Mouse (Mus musculus) embryonic facial prominence, embryonic 10.5 days (tissue): ENCODE measurements around the gene Sim2. TPM values are rescaled to one million over a fixed set of nuclear protein-coding genes. Genes with fewer than 3 reads are reported as not detected.

Experiments used
- DNase-seq: peaks from one replicate; pipeline ENCODE4 v3.0.0-alpha.2; 2017; ENCODE audit warnings: low spot score
- H3K27ac ChIP-seq: fragments of 300-500 bp; sonication (generic); replicated peaks from 2 replicates; pipeline ENCODE4 v1.5.1; 2016; ENCODE audit warnings: mild to moderate bottlenecking
- H3K27me3 ChIP-seq: fragments of 300-500 bp; sonication (generic); replicated peaks from 2 replicates; pipeline ENCODE4 v1.6.1; 2016; ENCODE audit warnings: low read depth, mild to moderate bottlenecking; ENCODE audit not compliant: poor library complexity, severe bottlenecking
- H3K36me3 ChIP-seq: fragments of 300-500 bp; sonication (generic); replicated peaks from 2 replicates; pipeline ENCODE4 v1.6.1; 2016; ENCODE audit warnings: mild to moderate bottlenecking, moderate library complexity
- H3K4me1 ChIP-seq: fragments of 300-500 bp; sonication (generic); 2 replicates; pipeline ENCODE4 v1.6.1; 2016
- H3K4me3 ChIP-seq: fragments of 300-500 bp; sonication (generic); 2 replicates; pipeline ENCODE4 v1.5.1; 2016; ENCODE audit warnings: mild to moderate bottlenecking, moderate library complexity
- H3K9me3 ChIP-seq: fragments of 300-500 bp; sonication (generic); 2 replicates; pipeline ENCODE4 v1.6.1; 2016; ENCODE audit warnings: mild to moderate bottlenecking
- WGBS: fragments of 180-500 bp; shearing (Covaris S2); methylation state at CpG from one replicate; pipeline ENCODE4 v1.1.7; 2016; 5-methylcytosine and 5-hydroxymethylcytosine counted together
- polyA plus RNA-seq: library from polyadenylated mRNA; unstranded; fragments of >200 nt; fragmentation: Nextera tagmentation; extraction: Ambion mirVana; gene quantifications from 2 replicates; pipeline ENCODE4 v1.2.1, GENCODE M21; 2016

Sim2 gene
- 0.87 and 1.5 TPM in 2 replicates for polyA plus RNA-seq

DNA sequence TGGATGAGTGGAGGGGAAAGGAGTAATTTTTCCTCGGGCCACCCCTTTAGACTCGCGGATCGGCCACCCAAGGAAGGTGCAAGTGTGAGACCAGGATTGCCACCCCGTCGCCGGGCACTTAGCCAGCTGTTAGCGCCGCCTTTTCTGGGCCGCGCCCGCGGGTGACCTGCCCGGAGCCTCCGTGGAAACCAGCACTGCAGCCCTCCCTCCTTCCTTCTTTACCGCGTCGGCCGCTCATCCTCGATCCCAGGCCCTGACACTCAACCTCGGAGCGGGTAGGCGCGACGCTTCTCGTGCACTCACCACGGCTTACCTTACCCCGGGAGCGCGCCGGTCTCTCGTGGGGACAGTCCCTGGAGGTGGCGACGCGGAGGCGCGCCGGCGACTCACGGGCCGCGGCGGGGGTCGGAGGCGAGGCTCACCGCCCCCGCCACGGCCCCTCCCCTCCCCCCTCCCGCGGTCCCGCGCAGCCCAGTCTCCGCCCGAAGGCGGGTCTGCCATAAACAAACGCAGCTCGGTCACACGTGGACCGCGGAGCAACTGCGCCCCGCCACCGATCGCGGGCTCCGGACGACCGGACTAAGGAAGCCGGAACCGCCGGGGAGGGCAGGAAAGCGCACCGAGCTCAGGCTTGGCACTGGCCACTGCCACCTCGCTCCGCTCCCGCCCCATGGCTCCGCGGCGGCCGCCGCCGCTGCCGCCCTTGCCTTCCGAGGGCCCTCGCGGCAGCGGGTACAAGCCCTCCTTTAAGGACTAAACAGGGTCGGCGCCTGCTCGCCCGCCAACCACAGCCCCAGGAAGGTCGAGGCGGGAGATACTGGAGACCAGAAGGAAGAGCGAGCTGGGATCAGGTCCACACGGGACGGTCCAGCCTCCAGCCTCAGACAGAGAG lies at the start of gene Sim2:
Gene Sim2, plus strand, starts transcription at position 221 of the 892 bp plus-strand sequence.
- peak within 1 kb of the TSS; percentile 75 for H3K27ac ChIP-seq

DNA sequence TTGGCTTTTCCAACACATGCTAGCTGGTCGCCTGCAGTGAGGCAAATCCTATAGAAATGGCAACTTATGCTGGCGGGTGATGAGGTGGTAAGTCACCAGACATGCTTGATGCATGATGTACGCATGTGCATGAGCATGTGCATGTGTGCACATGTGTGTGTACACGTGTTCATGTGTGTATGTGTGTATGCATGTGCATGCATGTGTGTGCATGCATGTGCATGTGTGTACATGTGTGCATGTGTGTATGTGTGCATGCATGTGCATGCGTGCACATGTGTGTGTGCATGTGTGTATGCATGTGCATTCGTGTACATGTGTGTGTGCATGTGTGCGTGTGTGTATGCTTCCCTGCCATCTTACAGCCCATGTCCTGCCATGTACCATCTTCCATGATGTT lies 47.5 kb upstream of the Sim2 start:
- Histone ChIP-seq H3K27me3 (peaks cover 51% of the 10 kb centered on the region), H3K4me1 (peaks cover 16% of the 10 kb centered on the region), H3K36me3 (no peaks in the 10 kb centered on the region), H3K27ac (no peak overlapping the region), H3K4me3 (no peak overlapping the region), H3K9me3 (no peaks in the 10 kb centered on the region)
- 95% methylated on average over 7 of the region's 7 CpGs for WGBS
- no peak for DNase-seq

More for the DNA sequence above, at the start of gene Sim2:
- Histone ChIP-seq H3K4me3 (peak within 1 kb of the TSS; percentile 56), H3K36me3 (no peaks in the 10 kb centered on the region), H3K27me3 (peaks cover 100% of the 10 kb centered on the region), H3K9me3 (no peaks in the 10 kb centered on the region), H3K4me1 (peaks cover 46% of the 10 kb centered on the region)
- DNase-seq, result peak; percentile 61
- WGBS, result under 1% methylated on average over 96 of the region's 96 CpGs

DNA sequence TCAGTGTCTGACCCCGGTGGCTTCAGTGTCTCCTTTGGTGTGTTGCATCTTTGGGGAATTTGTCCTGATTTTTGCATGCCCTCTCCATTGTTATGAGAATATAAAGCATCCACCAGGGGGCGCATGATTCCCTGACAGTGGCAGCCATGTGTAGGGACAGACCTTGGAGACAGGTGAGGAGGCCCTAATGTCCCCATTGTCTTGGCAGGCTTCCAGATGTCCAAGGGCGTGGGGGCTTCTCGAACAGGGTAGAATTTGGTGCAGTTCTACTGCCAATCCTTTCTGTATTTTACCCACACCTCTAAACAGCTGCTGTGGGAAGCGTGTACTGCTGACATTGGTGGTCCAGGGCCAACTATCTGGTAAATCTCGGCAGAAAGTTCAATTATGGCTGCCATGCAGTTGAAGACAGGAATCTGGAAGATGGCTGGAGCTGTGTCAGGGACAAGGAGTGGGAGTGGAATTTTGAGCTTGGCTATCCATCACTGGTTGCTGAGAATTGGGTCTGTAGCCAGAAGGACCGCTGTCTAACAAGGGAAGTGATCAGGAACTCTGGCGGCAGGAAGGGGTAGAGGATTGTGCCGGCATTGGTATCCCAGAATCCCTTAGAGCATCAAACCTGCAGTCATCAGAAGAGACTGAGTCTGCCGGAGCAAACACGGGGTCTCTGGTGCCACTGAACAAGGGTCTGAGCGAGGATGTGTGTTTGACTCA lies 46.3 kb upstream of the Sim2 start:
- no peak overlapping the region for H3K27ac ChIP-seq
- no peaks in the 10 kb centered on the region for H3K9me3 ChIP-seq
- 70% methylated on average over 12 of the region's 12 CpGs for WGBS
- H3K4me1 ChIP-seq, result peaks cover 16% of the 10 kb centered on the region
- DNase-seq, result peak; percentile 70
- peaks cover 63% of the 10 kb centered on the region for H3K27me3 ChIP-seq
- no peaks in the 10 kb centered on the region for H3K36me3 ChIP-seq
- H3K4me3 ChIP-seq, result no peak overlapping the region

DNA sequence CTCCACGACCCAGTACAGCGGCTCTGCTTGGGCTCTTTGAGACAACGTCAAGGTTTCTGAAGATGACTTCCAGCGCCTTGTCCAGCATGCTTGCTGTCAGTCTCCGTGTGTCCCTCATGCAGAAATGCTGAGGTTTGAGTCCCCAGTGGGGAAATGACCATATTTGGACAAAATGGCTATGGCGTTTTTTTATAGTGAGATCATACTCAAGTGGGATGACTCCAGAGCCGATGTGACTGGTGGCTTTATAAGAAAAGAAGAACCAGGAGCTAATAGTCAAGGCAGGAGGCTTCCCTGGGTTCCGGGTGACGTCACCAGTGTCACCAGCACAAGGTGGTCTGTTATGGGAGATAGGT lies 45.8 kb upstream of the Sim2 start:
- 93% methylated on average over 9 of the region's 9 CpGs for WGBS
- Histone ChIP-seq H3K4me1 (peaks cover 16% of the 10 kb centered on the region), H3K4me3 (no peak overlapping the region), H3K9me3 (no peaks in the 10 kb centered on the region), H3K36me3 (no peaks in the 10 kb centered on the region), H3K27me3 (peaks cover 68% of the 10 kb centered on the region), H3K27ac (no peak overlapping the region)
- no peak for DNase-seq

DNA sequence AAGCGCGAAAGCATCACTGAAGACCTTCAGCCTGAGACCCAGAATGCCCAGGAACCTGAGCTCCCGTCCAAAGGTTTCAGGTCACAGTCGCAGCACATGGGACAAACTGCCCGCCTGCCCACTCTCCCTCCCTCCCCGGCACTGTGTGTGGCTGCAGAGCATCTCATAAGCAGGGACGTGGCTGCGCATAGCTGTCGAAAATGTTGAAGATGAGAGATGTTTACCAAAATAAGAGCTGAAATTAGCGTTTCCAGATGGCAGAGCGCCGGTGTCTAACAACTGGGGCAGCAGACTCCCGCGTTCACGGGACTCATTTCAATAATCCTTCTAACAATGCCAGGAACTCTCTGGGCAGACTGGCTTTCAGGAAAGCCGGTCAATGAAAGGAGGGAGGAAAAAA lies 44.2 kb upstream of the Sim2 start:
- no peak for DNase-seq
- peak overlapping the region; percentile 57; the same call in 1 of the 2 replicates for H3K27ac ChIP-seq
- peaks cover 68% of the 10 kb centered on the region for H3K27me3 ChIP-seq
- H3K4me1 ChIP-seq, result peaks cover 30% of the 10 kb centered on the region
- no peaks in the 10 kb centered on the region for H3K9me3 ChIP-seq
- WGBS, result 20% methylated on average over 16 of the region's 16 CpGs
- H3K4me3 ChIP-seq, result peak overlapping the region; percentile 34
- H3K36me3 ChIP-seq, result no peaks in the 10 kb centered on the region

DNA sequence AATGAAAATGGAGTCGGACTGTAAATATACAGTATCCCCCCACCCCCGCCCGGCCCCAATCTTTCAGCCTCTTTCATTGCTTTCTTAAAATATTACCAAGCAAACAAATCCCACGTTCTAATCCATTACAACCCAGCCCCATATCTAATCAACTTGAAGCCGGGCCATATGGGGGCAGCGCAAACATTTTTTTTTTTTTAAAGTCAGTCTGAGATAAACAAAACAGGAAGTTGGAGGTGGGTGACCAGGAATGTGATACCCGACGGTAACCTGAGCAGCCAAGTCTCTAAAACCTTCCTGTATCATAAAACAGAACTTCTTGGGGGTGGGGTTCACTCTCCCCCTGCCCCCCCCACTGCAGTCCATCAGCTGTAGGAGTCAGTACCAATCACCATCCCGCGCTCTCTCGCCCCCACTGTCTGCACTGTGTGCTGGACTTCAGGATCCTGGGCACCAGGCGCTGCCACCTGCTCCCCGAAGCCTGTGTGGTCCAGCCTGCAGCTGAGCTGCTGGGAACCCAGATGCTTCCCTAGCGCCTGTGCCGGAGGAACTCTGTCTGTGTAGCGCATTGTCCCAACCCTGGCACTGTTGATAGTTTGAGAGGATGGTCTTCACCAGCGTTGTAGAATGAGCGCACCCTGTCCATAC lies 43.5 kb upstream of the Sim2 start:
- Histone ChIP-seq H3K27ac (no peak overlapping the region; the same call in 1 of the 2 replicates), H3K36me3 (no peaks in the 10 kb centered on the region), H3K9me3 (no peaks in the 10 kb centered on the region), H3K4me1 (peaks cover 33% of the 10 kb centered on the region), H3K4me3 (peak overlapping the region; percentile 34), H3K27me3 (peaks cover 67% of the 10 kb centered on the region)
- WGBS, result 39% methylated on average over 18 of the region's 18 CpGs
- DNase-seq, result peak; percentile 53

DNA sequence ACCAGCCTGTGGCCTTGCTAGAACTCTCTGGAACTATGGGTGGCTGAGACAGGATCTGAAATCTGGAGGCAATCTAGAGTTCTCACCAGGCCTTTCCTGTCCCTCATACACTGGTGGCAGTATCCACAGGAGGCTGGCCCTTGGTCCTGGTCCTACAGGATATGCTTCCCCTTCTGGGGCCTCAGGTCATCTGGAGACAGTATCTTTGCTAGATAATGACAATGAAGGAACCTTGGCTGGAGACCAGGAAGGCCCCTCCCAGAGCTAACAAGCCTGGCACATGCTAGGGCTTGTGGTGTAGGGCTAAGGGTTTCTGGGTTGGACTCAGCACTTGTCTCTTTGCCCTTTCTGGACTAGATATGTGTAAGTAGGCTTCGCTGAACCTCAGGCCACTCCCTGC lies 40.9 kb upstream of the Sim2 start:
- H3K27me3 ChIP-seq, result peaks cover 57% of the 10 kb centered on the region
- WGBS, result 97% methylated on average over 1 of the region's 1 CpGs
- peaks cover 33% of the 10 kb centered on the region for H3K4me1 ChIP-seq
- no peaks in the 10 kb centered on the region for H3K36me3 ChIP-seq
- no peak for DNase-seq
- no peak overlapping the region for H3K4me3 ChIP-seq
- H3K9me3 ChIP-seq, result no peaks in the 10 kb centered on the region
- H3K27ac ChIP-seq, result no peak overlapping the region

DNA sequence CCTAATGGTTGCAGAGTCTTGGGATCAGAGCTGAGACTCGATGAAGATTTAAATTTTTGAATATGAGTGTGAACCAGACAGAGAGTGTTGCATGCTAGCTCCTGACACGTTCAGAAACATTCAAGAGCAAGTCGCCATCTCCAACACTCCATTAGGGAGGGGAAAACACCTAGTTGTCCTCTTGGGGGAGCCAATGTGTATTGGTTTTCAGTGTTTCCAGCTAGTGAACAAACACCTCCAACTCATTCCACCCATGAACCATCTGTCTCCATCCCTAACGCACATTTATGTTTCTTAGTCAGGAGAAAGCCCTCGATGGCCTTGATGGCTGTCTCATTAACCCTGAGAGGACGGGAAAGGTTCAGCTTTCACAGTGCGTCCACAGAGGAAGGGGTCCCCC lies 39.7 kb upstream of the Sim2 start:
- Histone ChIP-seq H3K4me1 (peaks cover 33% of the 10 kb centered on the region), H3K27me3 (peaks cover 45% of the 10 kb centered on the region), H3K27ac (0 out of 2 replicates have a peak overlapping the region, but pooled peaks have one; percentile 32), H3K9me3 (no peaks in the 10 kb centered on the region), H3K36me3 (no peaks in the 10 kb centered on the region), H3K4me3 (no peak overlapping the region)
- 30% methylated on average over 7 of the region's 7 CpGs for WGBS
- peak; percentile 46 for DNase-seq

DNA sequence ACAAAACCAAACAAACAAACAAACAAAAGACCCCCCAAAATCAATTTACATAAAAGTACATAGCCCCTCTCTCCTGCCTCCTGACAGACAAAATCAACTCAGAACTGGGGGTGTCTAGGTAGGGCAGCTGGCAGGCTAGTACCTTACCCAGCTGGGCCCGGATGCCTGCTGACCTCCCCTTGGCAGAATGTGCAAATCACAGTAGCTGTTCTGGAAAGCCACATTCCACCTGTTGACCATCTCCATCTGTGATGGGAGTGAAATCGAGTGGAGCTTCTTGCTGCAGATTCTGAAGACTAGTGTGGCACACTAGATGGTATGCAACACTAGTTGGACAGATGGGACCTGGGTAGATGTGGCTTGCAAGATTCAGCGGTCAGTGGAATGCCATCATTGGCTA lies 34.4 kb upstream of the Sim2 start:
- Histone ChIP-seq H3K36me3 (no peaks in the 10 kb centered on the region), H3K4me3 (no peak overlapping the region), H3K27ac (no peak overlapping the region), H3K4me1 (peaks cover 11% of the 10 kb centered on the region), H3K27me3 (peaks cover 45% of the 10 kb centered on the region), H3K9me3 (no peaks in the 10 kb centered on the region)
- WGBS, result 90% methylated on average over 3 of the region's 3 CpGs
- no peak for DNase-seq

DNA sequence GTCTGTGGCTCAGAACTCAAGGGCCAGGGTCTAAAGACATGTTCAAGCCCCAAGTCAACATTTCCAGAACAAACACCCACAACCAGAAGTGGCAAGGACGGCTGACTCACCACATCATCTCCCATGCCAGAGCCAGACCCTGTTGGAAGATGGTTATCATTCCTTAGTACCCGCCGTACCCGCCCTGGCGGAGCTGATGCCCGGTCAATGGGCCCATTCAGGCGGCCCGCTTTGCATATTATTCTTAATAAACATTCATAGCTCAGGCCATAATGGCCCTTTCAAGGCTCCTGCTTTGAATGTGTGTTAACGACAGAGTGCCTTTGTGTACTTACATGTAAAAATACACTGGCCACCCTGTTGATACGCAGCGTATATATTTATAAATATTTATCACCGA lies 29.6 kb upstream of the Sim2 start:
- 73% methylated on average over 12 of the region's 12 CpGs for WGBS

DNA sequence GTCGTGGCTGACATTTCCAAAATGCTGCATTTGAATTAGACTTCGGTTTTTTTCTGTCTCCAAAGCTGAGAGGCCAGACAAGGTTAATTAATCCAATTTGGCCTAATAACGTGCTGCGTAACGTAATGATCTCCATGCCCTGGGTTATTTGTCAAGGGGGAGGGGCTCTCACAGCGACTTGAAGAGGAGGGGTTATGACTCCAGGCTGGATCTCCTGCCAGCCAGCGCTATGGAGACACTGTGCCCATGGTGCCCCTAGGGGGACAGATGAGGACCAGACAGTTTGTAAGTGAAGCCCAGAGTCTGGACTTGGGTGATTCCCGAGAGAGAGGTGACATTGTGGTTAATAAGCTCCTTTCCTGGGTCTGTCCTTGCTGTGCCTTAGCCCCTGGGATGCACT lies 29.2 kb upstream of the Sim2 start:
- H3K27me3 ChIP-seq, result peaks cover 67% of the 10 kb centered on the region
- peaks cover 39% of the 10 kb centered on the region for H3K4me1 ChIP-seq
- 34% methylated on average over 8 of the region's 8 CpGs for WGBS
- H3K36me3 ChIP-seq, result no peaks in the 10 kb centered on the region
- no peak overlapping the region for H3K27ac ChIP-seq
- H3K4me3 ChIP-seq, result no peak overlapping the region
- DNase-seq, result no peak
- H3K9me3 ChIP-seq, result peaks cover 6% of the 10 kb centered on the region; the same call in 1 of the 2 replicates

More for the DNA sequence above, 29.6 kb upstream of the Sim2 start:
- H3K4me3 ChIP-seq, result no peak overlapping the region
- peaks cover 67% of the 10 kb centered on the region for H3K27me3 ChIP-seq
- no peak for DNase-seq
- peaks cover 6% of the 10 kb centered on the region; the same call in 1 of the 2 replicates for H3K9me3 ChIP-seq
- no peak overlapping the region for H3K27ac ChIP-seq
- no peaks in the 10 kb centered on the region for H3K36me3 ChIP-seq
- H3K4me1 ChIP-seq, result peaks cover 38% of the 10 kb centered on the region

DNA sequence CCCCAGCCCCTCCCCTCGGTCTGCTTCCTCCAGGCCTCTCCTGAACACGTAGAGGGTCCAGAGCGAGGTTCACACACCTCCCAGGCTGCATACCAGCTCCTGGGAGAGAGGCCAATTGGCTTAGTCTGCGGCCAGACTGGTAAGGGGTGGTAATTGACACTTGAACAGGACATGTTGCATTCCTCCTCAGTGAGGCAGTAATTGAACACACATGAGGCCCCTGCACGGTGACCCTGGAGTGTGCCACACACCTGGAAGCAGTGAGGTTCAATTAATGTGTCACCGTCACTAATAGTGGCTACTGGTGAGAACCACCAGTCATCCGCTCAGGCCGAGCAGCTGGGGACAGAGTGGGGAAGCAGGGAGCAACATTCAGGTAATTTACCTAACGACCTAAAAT lies 24.9 kb upstream of the Sim2 start:
- Histone ChIP-seq H3K4me3 (0 out of 2 replicates have a peak overlapping the region, but pooled peaks have one; percentile 23), H3K27me3 (peaks cover 51% of the 10 kb centered on the region), H3K4me1 (peaks cover 42% of the 10 kb centered on the region), H3K9me3 (peaks cover 14% of the 10 kb centered on the region; the same call in 1 of the 2 replicates), H3K36me3 (no peaks in the 10 kb centered on the region), H3K27ac (peak overlapping the region; percentile 41; the same call in 1 of the 2 replicates)
- DNase-seq, result peak; percentile 88
- 31% methylated on average over 9 of the region's 9 CpGs for WGBS
